Mouse (Mus musculus): ENCODE measurements around the gene Iffo1. TPM values are rescaled to one million over a fixed set of nuclear protein-coding genes. Genes with fewer than 3 reads are reported as not detected.

Iffo1 gene
- polyA plus RNA-seq, 1 experiment from 2014 or later = 18.2 TPM

DNA sequence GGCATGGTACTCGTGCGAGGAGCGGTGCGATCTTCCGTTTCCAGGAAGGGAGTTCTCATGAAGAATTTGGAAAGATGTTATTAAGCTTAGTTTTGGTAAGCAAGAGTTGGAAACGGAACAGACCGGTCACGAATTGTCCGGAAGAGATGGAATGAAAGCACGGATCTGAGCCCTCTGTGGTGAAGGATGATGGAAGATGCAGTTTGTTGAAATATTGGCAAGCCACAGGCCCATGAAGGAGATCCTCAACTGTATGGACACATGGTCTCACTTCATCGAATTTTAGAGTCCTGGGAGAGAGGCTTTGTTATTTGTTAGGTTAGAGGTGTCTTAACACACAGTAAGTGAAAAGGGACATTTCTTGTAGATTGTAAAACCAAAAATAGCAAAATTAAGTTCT is 12.6 kb upstream of the Iffo1 start:
- H3K27me3 ChIP-seq (ENCODE audit: control insufficient read depth, insufficient read depth, low read length) = no peaks in the 10 kb centered on the region
- H3K9ac ChIP-seq = peak overlapping the region; percentile 90
- peak overlapping the region; percentile 84 for H3K4me2 ChIP-seq (replicated peaks)
- no peak for ATAC-seq (ENCODE audit: low FRiP score)
- 12% methylated on average over 11 of the region's 11 CpGs for WGBS
- no peak overlapping the region for H3K27ac ChIP-seq
- peak overlapping the region; percentile 93 for H3K4me3 ChIP-seq (replicated peaks; ENCODE audit: low read length)
- peaks cover 11% of the 10 kb centered on the region for H3K4me1 ChIP-seq (replicated peaks; ENCODE audit: control insufficient read depth, insufficient read depth, low read length)
- no peak for DNase-seq (ENCODE audit: low spot score)
- H3K9me3 ChIP-seq (ENCODE audit: control insufficient read depth, low read length) = no peaks in the 10 kb centered on the region
- H3K36me3 ChIP-seq (replicated peaks; ENCODE audit: control insufficient read depth, insufficient read depth) = peaks cover 80% of the 10 kb centered on the region

DNA sequence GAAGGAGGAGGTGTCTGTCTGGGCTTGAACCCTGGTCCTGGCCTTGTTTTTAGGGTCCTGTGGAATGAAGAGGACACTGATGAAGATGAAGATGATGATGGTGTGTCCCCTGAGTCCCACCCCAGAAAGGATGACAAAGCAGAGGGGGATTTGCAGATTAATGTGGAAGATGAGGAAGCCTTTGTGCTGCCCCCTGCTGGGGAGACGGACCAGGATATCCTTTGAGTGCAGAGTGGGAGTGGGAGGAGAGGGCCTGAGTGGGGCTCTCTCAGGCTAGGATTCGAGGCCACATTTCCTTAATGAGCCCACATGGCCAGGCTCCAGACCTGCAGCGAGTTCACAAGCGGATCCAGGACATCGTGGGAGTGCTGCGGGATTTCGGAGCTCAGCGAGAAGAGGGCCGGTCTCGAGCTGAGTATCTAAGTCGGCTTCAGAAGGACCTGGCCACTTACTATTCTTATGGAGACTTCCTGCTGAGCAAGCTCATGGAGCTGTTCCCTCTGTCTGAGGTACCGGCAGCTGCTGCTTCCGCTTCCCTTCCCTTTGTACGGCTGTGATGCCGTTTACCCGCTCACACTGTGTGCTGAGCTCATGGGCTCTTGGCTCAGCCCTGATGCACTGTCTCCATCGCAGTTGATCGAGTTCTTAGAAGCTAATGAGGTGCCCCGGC is 7.9 kb upstream of the Iffo1 start:
- no peaks in the 10 kb centered on the region for H3K27me3 ChIP-seq (ENCODE audit: control insufficient read depth, insufficient read depth, low read length)
- WGBS = 90% methylated on average over 19 of the region's 19 CpGs
- H3K36me3 ChIP-seq (replicated peaks; ENCODE audit: control insufficient read depth, insufficient read depth) = peaks cover 91% of the 10 kb centered on the region
- ATAC-seq (ENCODE audit: low FRiP score) = no peak
- no peak overlapping the region for H3K4me2 ChIP-seq (replicated peaks)
- DNase-seq (ENCODE audit: low spot score) = no peak
- no peak overlapping the region for H3K9ac ChIP-seq
- no peak overlapping the region for H3K27ac ChIP-seq
- no peaks in the 10 kb centered on the region for H3K9me3 ChIP-seq (ENCODE audit: control insufficient read depth, low read length)
- H3K4me1 ChIP-seq (replicated peaks; ENCODE audit: control insufficient read depth, insufficient read depth, low read length) = peaks cover 7% of the 10 kb centered on the region
- no peak overlapping the region for H3K4me3 ChIP-seq (replicated peaks; ENCODE audit: low read length)

DNA sequence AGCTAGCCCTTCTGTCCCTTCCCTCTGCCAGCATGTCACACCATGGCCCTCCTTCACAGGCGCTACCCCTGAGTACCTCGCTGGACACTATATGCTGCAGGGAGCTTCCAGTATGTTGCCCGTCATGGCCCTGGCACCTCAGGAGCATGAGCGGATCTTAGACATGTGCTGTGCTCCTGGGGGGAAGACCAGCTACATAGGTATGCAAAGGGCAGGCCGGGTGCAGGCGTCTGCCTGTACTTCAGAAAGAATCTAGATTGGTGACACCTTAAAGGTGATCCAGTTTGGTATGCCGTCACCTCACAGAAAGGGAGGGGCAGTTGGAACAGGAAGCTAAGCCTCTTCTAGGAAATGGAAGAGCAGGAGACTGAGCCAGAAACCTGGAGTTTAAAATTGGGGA is 5.3 kb upstream of the Iffo1 start:
- Histone ChIP-seq H3K27me3 (ENCODE audit: control insufficient read depth, insufficient read depth, low read length) (no peaks in the 10 kb centered on the region), H3K27ac (no peak overlapping the region), H3K4me3 (replicated peaks; ENCODE audit: low read length) (no peak overlapping the region), H3K9me3 (ENCODE audit: control insufficient read depth, low read length) (no peaks in the 10 kb centered on the region), H3K9ac (no peak overlapping the region), H3K4me2 (replicated peaks) (no peak overlapping the region), H3K36me3 (replicated peaks; ENCODE audit: control insufficient read depth, insufficient read depth) (peaks cover 93% of the 10 kb centered on the region), H3K4me1 (replicated peaks; ENCODE audit: control insufficient read depth, insufficient read depth, low read length) (no peaks in the 10 kb centered on the region)
- ATAC-seq (ENCODE audit: low FRiP score) (no peak), DNase-seq (ENCODE audit: low spot score) (no peak)
- 94% methylated on average over 7 of the region's 7 CpGs for WGBS

DNA sequence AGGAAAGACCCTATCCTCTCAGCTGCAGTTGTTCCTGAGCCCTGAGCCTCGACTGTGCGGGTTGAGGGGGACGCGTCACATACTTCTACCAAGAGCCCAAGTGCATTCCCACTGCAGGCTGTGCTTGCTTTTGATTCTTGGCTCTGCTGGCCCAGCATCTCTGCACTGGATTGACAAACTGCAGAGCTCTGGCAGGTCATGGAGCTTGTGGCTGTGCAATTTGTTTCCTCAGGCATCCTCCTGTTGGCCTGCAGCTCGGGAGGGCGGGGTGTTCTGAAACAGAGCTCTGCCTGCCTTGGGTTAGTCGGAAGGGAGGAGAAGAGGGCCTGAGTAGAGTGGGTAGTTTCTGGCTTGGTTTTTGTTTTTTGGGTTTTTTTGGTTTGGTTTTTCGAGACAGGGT is 2.6 kb upstream of the Iffo1 start:
- Histone ChIP-seq H3K9ac (no peak overlapping the region), H3K4me3 (replicated peaks; ENCODE audit: low read length) (no peak overlapping the region), H3K4me2 (replicated peaks) (no peak overlapping the region), H3K27me3 (ENCODE audit: control insufficient read depth, insufficient read depth, low read length) (no peaks in the 10 kb centered on the region), H3K27ac (no peak overlapping the region), H3K4me1 (replicated peaks; ENCODE audit: control insufficient read depth, insufficient read depth, low read length) (peaks cover 19% of the 10 kb centered on the region), H3K36me3 (replicated peaks; ENCODE audit: control insufficient read depth, insufficient read depth) (peaks cover 66% of the 10 kb centered on the region), H3K9me3 (ENCODE audit: control insufficient read depth, low read length) (no peaks in the 10 kb centered on the region)
- DNase-seq (ENCODE audit: low spot score) = no peak
- WGBS = 97% methylated on average over 8 of the region's 8 CpGs
- no peak for ATAC-seq (ENCODE audit: low FRiP score)

DNA sequence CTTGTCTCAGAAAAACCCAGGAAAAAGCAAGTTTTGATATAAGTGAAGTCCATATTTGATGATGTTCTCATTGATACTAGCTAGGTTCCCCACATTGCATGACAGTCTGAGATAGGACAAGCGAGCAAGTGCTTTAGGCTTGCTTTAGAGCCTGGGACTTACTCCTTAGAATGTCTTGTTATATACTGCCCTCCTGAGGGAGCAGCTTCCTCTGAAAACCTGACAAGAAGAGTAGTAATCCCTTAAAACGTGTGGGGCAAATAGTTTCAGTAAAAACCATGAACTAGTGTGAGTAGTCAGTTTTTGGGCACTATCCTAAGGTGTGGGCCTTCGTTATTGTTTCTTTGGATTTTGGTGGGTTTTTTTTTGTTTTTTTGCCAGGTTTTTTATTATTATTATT is 1.9 kb upstream of the Iffo1 start:
- H3K36me3 ChIP-seq (replicated peaks; ENCODE audit: control insufficient read depth, insufficient read depth) = peaks cover 59% of the 10 kb centered on the region
- no peak for ATAC-seq (ENCODE audit: low FRiP score)

DNA sequence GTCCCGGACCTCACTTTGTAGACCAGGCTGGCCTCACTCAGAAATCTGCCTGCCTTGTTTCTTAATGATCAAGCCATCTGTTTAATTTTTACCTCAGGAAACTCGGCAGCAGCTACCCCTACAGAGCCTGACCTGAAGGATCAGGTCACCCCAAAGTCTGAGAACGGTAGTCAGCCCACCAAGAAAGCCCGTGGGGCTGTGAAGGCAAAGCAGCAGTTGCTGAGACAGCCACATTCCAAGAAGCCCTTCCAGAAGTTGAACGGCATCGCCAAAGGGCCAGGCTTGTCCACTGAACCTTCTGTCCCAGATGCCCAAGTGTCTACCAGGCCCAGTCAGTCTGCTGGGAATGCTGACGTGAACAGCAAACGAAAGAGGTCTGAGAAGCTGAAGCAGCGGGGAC is 1.1 kb upstream of the Iffo1 start:
- Histone ChIP-seq H3K36me3 (replicated peaks; ENCODE audit: control insufficient read depth, insufficient read depth) (peaks cover 51% of the 10 kb centered on the region), H3K4me3 (replicated peaks; ENCODE audit: low read length) (no peak overlapping the region), H3K4me2 (replicated peaks) (no peak overlapping the region), H3K9me3 (ENCODE audit: control insufficient read depth, low read length) (no peaks in the 10 kb centered on the region), H3K27ac (no peak overlapping the region), H3K27me3 (ENCODE audit: control insufficient read depth, insufficient read depth, low read length) (no peaks in the 10 kb centered on the region), H3K9ac (no peak overlapping the region), H3K4me1 (replicated peaks; ENCODE audit: control insufficient read depth, insufficient read depth, low read length) (peaks cover 33% of the 10 kb centered on the region)
- 85% methylated on average over 9 of the region's 9 CpGs for WGBS
- ATAC-seq (ENCODE audit: low FRiP score) = no peak
- no peak for DNase-seq (ENCODE audit: low spot score)

More for the DNA sequence above, 1.9 kb upstream of the Iffo1 start:
- WGBS = 82% methylated on average over 3 of the region's 3 CpGs
- Histone ChIP-seq H3K27me3 (ENCODE audit: control insufficient read depth, insufficient read depth, low read length) (no peaks in the 10 kb centered on the region), H3K9me3 (ENCODE audit: control insufficient read depth, low read length) (no peaks in the 10 kb centered on the region), H3K9ac (no peak overlapping the region), H3K4me1 (replicated peaks; ENCODE audit: control insufficient read depth, insufficient read depth, low read length) (peaks cover 26% of the 10 kb centered on the region), H3K27ac (no peak overlapping the region), H3K4me2 (replicated peaks) (no peak overlapping the region), H3K4me3 (replicated peaks; ENCODE audit: low read length) (no peak overlapping the region)
- DNase-seq (ENCODE audit: low spot score) = no peak

DNA sequence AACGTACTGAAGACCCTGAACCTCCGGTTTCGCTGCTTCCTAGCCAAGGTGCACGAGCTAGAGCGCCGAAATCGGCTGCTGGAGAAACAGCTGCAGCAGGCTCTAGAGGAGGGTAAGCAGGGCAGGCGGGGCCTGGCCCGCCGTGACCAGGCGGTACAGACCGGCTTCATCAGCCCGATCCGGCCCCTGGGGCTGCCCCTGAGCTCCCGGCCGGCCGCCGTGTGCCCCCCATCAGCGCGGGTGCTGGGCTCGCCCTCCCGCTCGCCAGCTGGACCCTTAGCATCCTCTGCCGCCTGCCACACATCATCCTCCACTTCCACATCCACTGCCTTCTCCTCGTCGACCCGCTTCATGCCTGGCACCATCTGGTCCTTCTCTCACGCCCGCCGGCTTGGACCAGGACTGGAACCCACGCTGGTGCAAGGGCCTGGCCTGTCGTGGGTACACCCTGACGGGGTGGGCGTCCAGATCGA is 474 bp downstream of the Iffo1 start:
- DNase-seq (ENCODE audit: low spot score) (no peak), ATAC-seq (ENCODE audit: low FRiP score) (peak; percentile 67)
- Histone ChIP-seq H3K9me3 (ENCODE audit: control insufficient read depth, low read length) (no peaks in the 10 kb centered on the region), H3K36me3 (replicated peaks; ENCODE audit: control insufficient read depth, insufficient read depth) (peaks cover 35% of the 10 kb centered on the region), H3K4me2 (replicated peaks) (peak overlapping the region; percentile 98), H3K9ac (peak overlapping the region; percentile 92), H3K4me3 (replicated peaks; ENCODE audit: low read length) (peak overlapping the region; percentile 77), H3K27ac (peak overlapping the region; percentile 87), H3K27me3 (ENCODE audit: control insufficient read depth, insufficient read depth, low read length) (no peaks in the 10 kb centered on the region), H3K4me1 (replicated peaks; ENCODE audit: control insufficient read depth, insufficient read depth, low read length) (peaks cover 41% of the 10 kb centered on the region)
- WGBS = 1% methylated on average over 33 of the region's 35 CpGs

DNA sequence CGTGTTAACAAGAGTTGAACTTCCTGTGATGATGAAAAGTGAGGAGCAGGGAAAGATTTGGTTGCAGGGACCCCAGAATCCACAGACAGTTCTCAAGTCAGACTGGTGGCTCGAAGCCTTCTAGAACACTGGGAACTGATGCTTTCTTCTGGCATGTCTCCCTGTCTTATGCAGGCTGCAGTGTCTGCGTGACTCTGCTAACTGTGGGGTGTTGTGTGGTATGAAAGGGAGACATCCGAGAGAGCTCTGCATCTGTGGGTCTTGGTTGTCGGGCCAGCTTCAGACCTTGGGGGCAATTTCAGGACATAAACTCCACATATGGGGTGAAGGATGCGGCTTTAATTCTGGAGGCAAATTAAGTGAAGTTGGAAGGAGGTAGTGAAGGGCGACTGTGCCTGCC is 1.1 kb downstream of the Iffo1 start:
- peak overlapping the region; percentile 77 for H3K4me3 ChIP-seq (replicated peaks; ENCODE audit: low read length)
- peaks cover 29% of the 10 kb centered on the region for H3K36me3 ChIP-seq (replicated peaks; ENCODE audit: control insufficient read depth, insufficient read depth)
- H3K4me2 ChIP-seq (replicated peaks) = peak overlapping the region; percentile 98
- H3K4me1 ChIP-seq (replicated peaks; ENCODE audit: control insufficient read depth, insufficient read depth, low read length) = peaks cover 41% of the 10 kb centered on the region
- H3K27ac ChIP-seq = peak overlapping the region; percentile 87; the same call in 1 of the 2 replicates
- ATAC-seq (ENCODE audit: low FRiP score) = no peak
- H3K9ac ChIP-seq = peak overlapping the region; percentile 92
- no peaks in the 10 kb centered on the region for H3K9me3 ChIP-seq (ENCODE audit: control insufficient read depth, low read length)
- 52% methylated on average over 7 of the region's 7 CpGs for WGBS
- DNase-seq (ENCODE audit: low spot score) = no peak
- no peaks in the 10 kb centered on the region for H3K27me3 ChIP-seq (ENCODE audit: control insufficient read depth, insufficient read depth, low read length)

DNA sequence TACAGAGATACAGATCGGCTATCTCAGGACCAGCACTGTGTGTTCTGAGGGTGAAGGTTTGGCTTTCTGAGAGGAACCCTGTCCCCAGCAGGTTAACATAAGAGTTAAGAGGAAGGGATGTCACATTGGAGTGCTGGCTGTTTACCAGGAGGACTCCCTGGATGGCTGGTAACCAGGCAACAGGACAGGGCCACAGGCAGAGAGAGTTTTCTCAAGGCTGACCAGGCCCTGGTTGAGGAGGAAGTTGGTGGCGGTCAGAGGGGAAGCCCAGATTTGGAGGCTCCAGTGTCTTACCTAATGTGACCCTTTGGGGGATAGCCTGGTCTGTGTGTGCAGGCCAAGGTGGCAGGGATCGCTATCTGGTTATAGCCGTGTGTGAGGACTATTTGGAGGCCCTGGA is 1.8 kb downstream of the Iffo1 start:
- Histone ChIP-seq H3K9me3 (ENCODE audit: control insufficient read depth, low read length) (no peaks in the 10 kb centered on the region), H3K4me3 (replicated peaks; ENCODE audit: low read length) (peak overlapping the region; percentile 77; the same call in 1 of the 2 replicates), H3K4me2 (replicated peaks) (peak overlapping the region; percentile 98), H3K36me3 (replicated peaks; ENCODE audit: control insufficient read depth, insufficient read depth) (peaks cover 28% of the 10 kb centered on the region), H3K27ac (0 out of 2 replicates have a peak overlapping the region, but pooled peaks have one; percentile 7), H3K4me1 (replicated peaks; ENCODE audit: control insufficient read depth, insufficient read depth, low read length) (peaks cover 41% of the 10 kb centered on the region), H3K27me3 (ENCODE audit: control insufficient read depth, insufficient read depth, low read length) (no peaks in the 10 kb centered on the region), H3K9ac (peak overlapping the region; percentile 92)
- no peak for ATAC-seq (ENCODE audit: low FRiP score)
- 86% methylated on average over 4 of the region's 4 CpGs for WGBS
- DNase-seq (ENCODE audit: low spot score) = no peak

All from hindbrain, embryonic 14.5 days (tissue).